Mouse (Mus musculus) megakaryocyte, embryonic 14.5 days (primary cell): ENCODE data around the gene Klhdc7b.

Source experiments
- FLI1 ChIP-seq: IDR thresholded peaks from 2 replicates; pipeline ENCODE4 v1.6.1; 2012; ENCODE audit warnings: low read length, inconsistent platforms, mixed read lengths
- GATA1 ChIP-seq: IDR thresholded peaks from 3 replicates; pipeline ENCODE4 v1.6.1; 2012; ENCODE audit warnings: mixed read lengths, low read length, inconsistent platforms, borderline replicate concordance

DNA sequence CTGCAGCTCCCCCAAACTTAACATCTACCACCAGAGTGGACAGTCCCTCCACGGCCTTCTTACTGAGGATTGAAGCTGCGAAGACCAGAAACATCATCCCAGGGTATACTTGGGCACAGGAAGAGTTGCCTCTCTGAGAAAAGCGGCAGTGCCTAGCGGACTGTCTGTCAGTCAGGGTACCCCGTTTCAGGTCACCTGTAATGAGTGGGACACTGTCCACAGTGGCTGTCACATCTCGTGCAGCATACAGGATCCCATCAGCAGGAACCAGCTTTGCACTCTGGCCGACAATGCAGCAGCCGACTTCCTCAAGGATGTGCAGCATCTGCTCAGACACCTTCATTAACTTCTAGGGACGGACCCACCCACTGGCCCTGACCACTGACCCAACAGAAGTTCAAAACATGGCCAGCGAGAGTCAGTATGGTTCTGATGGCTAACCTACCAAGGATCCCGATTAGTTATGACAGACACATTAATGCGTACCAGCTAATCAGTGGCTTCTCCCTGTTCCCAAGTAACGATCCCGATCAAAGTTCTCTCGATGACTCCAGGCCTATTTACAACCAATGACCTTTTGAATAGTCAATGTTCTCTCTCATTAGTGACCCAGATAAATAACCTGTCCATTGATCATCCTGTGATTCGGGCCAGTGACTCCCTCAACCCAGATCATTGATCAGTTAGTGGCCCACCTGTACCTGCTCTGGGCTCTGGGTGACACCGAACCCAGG is 9.7 kb upstream of the Klhdc7b start:
- TF ChIP-seq GATA1 (no peak), FLI1 (no peak)
